Mouse (Mus musculus) inflammation-experienced regulatory T-cells, adult 6 months (primary cell): ENCODE data around the gene Ppm1h. TPM values are rescaled to one million over a fixed set of nuclear protein-coding genes. Genes with fewer than 3 reads are reported as not detected.

Experiments used
- ATAC-seq: one replicate; pipeline ENCODE4 v1.8.0; 2017
- polyA plus RNA-seq, 3 experiments: library from polyadenylated mRNA; unstranded; fragments of 100-300 nt; shearing (Covaris generic); gene quantifications; one replicate each; pipeline ENCODE4 v1.2.1; 2017

Ppm1h gene
- polyA plus RNA-seq, 3 experiments from 2014 or later: 37.7 to 55.1 (median 44.0) TPM

- no peak for ATAC-seq
Observed at GRCm38 (mm10) chr10:122770987-122771386, 92.4 kb downstream of the Ppm1h start.

GRCm38 (mm10) chr10:122774169-122774568, 95.6 kb downstream of the Ppm1h start:
- ATAC-seq: no peak

GRCm38 (mm10) chr10:122777436-122777835, 98.9 kb downstream of the Ppm1h start:
- no peak for ATAC-seq

- no peak for ATAC-seq
Observed at GRCm38 (mm10) chr10:122777939-122778655, 99.5 kb downstream of the Ppm1h start.

GRCm38 (mm10) chr10:122779351-122779750, 100.8 kb downstream of the Ppm1h start:
- ATAC-seq: no peak

GRCm38 (mm10) chr10:122782755-122783154, 104.2 kb downstream of the Ppm1h start:
- ATAC-seq: no peak

- ATAC-seq: no peak
Observed at GRCm38 (mm10) chr10:122789648-122790170, 111.1 kb downstream of the Ppm1h start.

- ATAC-seq: no peak
Observed at GRCm38 (mm10) chr10:122792021-122792966, 113.7 kb downstream of the Ppm1h start.

- ATAC-seq: no peak
Observed at GRCm38 (mm10) chr10:122793193-122793592, 114.6 kb downstream of the Ppm1h start.

GRCm38 (mm10) chr10:122794187-122794850, 115.8 kb downstream of the Ppm1h start:
- peak; percentile 92 for ATAC-seq

GRCm38 (mm10) chr10:122797955-122798354, 119.4 kb downstream of the Ppm1h start:
- no peak for ATAC-seq

- ATAC-seq: peak; percentile 95
Observed at GRCm38 (mm10) chr10:122800003-122800731, 121.6 kb downstream of the Ppm1h start.

GRCm38 (mm10) chr10:122800732-122801110, 122.2 kb downstream of the Ppm1h start:
- ATAC-seq: peak; percentile 33

- no peak for ATAC-seq
Observed at GRCm38 (mm10) chr10:122802218-122802617, 123.7 kb downstream of the Ppm1h start.

- no peak for ATAC-seq
Observed at GRCm38 (mm10) chr10:122802901-122803300, 124.3 kb downstream of the Ppm1h start.

- ATAC-seq: no peak
Observed at GRCm38 (mm10) chr10:122803906-122804305, 125.3 kb downstream of the Ppm1h start.

- ATAC-seq: no peak
Observed at GRCm38 (mm10) chr10:122805866-122806265, 127.3 kb downstream of the Ppm1h start.

- ATAC-seq: peak; percentile 89
Observed at GRCm38 (mm10) chr10:122807127-122808105, 128.9 kb downstream of the Ppm1h start.

- ATAC-seq: no peak
Observed at GRCm38 (mm10) chr10:122808186-122808585, 129.6 kb downstream of the Ppm1h start.

- ATAC-seq: no peak
Observed at GRCm38 (mm10) chr10:122809851-122810250, 131.3 kb downstream of the Ppm1h start.

- peak; percentile 99 for ATAC-seq
Observed at GRCm38 (mm10) chr10:122815094-122815493, 136.5 kb downstream of the Ppm1h start.
